Comparison of ENCODE assay signal across 8 mouse cellular contexts in the genomic region with DNA sequence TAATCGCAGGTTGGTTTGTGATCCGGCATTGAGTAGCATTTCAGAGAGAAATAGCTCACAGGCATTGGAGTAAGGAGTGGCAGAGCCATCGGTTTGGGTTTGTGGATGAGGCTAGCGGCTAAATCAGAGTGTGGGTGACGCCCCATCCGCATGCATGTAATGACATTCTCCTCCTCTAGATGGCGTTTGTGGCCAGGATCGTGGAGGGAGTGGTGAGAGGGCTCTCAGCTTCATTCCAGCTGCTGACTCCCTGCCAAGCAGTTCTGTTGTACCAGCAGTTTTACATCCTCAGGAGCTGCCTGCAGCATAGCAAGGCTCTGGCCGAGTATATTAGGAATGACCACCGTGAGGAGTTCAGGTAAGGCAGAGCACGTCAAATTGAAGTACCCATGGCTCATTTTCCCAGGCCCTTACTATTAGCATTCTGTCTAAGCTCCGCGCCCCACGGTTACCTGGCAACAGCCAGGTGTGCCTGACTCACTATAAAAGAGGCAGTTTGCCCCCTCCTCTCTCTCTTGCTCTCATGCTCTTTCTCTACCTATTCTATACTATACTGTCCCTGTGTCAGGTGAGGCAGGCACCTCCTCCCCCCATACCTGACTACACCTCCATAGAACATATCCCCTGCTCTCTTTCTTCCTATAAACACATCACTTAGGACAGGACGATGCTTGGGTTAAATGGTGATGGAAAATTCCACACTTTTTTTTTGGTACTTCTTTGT. TPM values are rescaled to one million over a fixed set of nuclear protein-coding genes. Genes with fewer than 3 reads are reported as not detected.
DNase-seq lines count a peak whose midpoint lies in the region; ATAC-seq and TF ChIP-seq lines count a peak whose summit lies in the region.

No protein-coding gene starts in this region.

- TF ChIP-seq EP300 in heart, adult 2 months (IDR thresholded peaks at IDR 0.05; ENCODE audit: insufficient read depth, low read depth, low read length), result no peak

- DNase-seq in 416B (ENCODE audit: low read depth), result peak; percentile 26
- DNase-seq in adrenal gland, postnatal 14 days, result peak; percentile 86
- peak; percentile 53 to 58 for DNase-seq in heart, adult 2 months
- peak; percentile 80 for DNase-seq in kidney, adult 2 months
- DNase-seq in left cerebral cortex, postnatal 4 days, result peak; percentile 80
- peak; percentile 38 to 73 for DNase-seq in spleen, postnatal 4 days (ENCODE audit: low spot score in 2 of 2)

- no peak overlapping the region for H3K4me3 ChIP-seq in embryonic facial prominence, embryonic 12.5 days
- no peak overlapping the region for H3K4me3 ChIP-seq in heart, adult 2 months
- H3K4me3 ChIP-seq in kidney, adult 2 months (ENCODE audit: insufficient read depth, low read depth, low read length), result no peak overlapping the region
- no peak overlapping the region for H3K4me3 ChIP-seq in midbrain, embryonic 13.5 days (replicated peaks)

- intact Hi-C loops in heart, adult 2 months (cut with DNase I), result loop anchor here (5.0 kb wide), 2 partner anchors 47 to 363 kb away; a partner anchor contains a TSS
- intact Hi-C loops in left cerebral cortex, postnatal 4 days (cut with DNase I), result no loop called here

- H3K27me3 ChIP-seq in embryonic facial prominence, embryonic 12.5 days, result no peaks in the 10 kb centered on the region
- H3K27me3 ChIP-seq in heart, adult 2 months (ENCODE audit: control insufficient read depth, insufficient read depth, low read length), result no peaks in the 10 kb centered on the region
- no peaks in the 10 kb centered on the region for H3K27me3 ChIP-seq in kidney, adult 2 months (replicated peaks; ENCODE audit: control insufficient read depth, insufficient read depth, low read length)
- H3K27me3 ChIP-seq in midbrain, embryonic 13.5 days, result peaks cover 3% of the 10 kb centered on the region; the same call in 1 of the 2 replicates

- no peaks in the 10 kb centered on the region for H3K9me3 ChIP-seq in embryonic facial prominence, embryonic 12.5 days
- H3K9me3 ChIP-seq in midbrain, embryonic 13.5 days, result no peaks in the 10 kb centered on the region

- peak; percentile 79 for TF ChIP-seq CTCF in heart, adult 2 months (IDR thresholded peaks at IDR 0.05)
- TF ChIP-seq CTCF in kidney, adult 2 months (conservative IDR thresholded peaks at IDR 0.05; ENCODE audit: insufficient read depth, insufficient read length, low read depth, low read length), result peak; percentile 91

- ATAC-seq in embryonic facial prominence, embryonic 12.5 days (ENCODE audit: insufficient number of reproducible peaks, insufficient read depth, low FRiP score, low TSS enrichment), result peak; percentile 53; the same call in 1 of the 2 replicates
- ATAC-seq in midbrain, embryonic 13.5 days, result peak; percentile 82

- H3K4me1 ChIP-seq in embryonic facial prominence, embryonic 12.5 days, result 0 out of 2 replicates have a peak, but pooled peaks cover 4% of the 10 kb centered on the region
- H3K4me1 ChIP-seq in heart, adult 2 months (ENCODE audit: control insufficient read depth, insufficient read depth, low read length), result no peaks in the 10 kb centered on the region
- no peaks in the 10 kb centered on the region for H3K4me1 ChIP-seq in kidney, adult 2 months (ENCODE audit: control insufficient read depth, insufficient read depth, low read length)
- no peaks in the 10 kb centered on the region for H3K4me1 ChIP-seq in midbrain, embryonic 13.5 days (replicated peaks)

- no peak for TF ChIP-seq POLR2A in heart, adult 2 months (IDR thresholded peaks at IDR 0.05; ENCODE audit: insufficient read depth, low read depth, low read length)
- TF ChIP-seq POLR2A in kidney, adult 2 months (IDR thresholded peaks at IDR 0.05; ENCODE audit: low read depth, low read length), result no peak

- H3K9ac ChIP-seq in embryonic facial prominence, embryonic 12.5 days, result no peak overlapping the region
- H3K9ac ChIP-seq in heart, adult 2 months (ENCODE audit: low read depth, low read length), result no peak overlapping the region
- H3K9ac ChIP-seq in midbrain, embryonic 13.5 days (replicated peaks), result no peak overlapping the region

- H3K27ac ChIP-seq in embryonic facial prominence, embryonic 12.5 days, result no peak overlapping the region
- H3K27ac ChIP-seq in heart, adult 2 months, result no peak overlapping the region
- H3K27ac ChIP-seq in kidney, adult 2 months (ENCODE audit: insufficient read depth, low read depth, low read length), result no peak overlapping the region
- H3K27ac ChIP-seq in midbrain, embryonic 13.5 days, result no peak overlapping the region

- no peak overlapping the region for H3K4me2 ChIP-seq in embryonic facial prominence, embryonic 12.5 days (replicated peaks)
- H3K4me2 ChIP-seq in midbrain, embryonic 13.5 days (replicated peaks), result no peak overlapping the region

- no peaks in the 10 kb centered on the region for H3K79me2 ChIP-seq in heart, adult 2 months (replicated peaks; ENCODE audit: control insufficient read depth, insufficient read depth, low read length)

- no peaks in the 10 kb centered on the region for H3K36me3 ChIP-seq in embryonic facial prominence, embryonic 12.5 days
- no peaks in the 10 kb centered on the region for H3K36me3 ChIP-seq in heart, adult 2 months (ENCODE audit: control insufficient read depth, insufficient read depth, low read length)
- no peaks in the 10 kb centered on the region for H3K36me3 ChIP-seq in kidney, adult 2 months (ENCODE audit: control insufficient read depth, insufficient read depth, low read length)
- H3K36me3 ChIP-seq in midbrain, embryonic 13.5 days, result no peaks in the 10 kb centered on the region

- WGBS in embryonic facial prominence, embryonic 12.5 days, result 19% methylated on average over 15 of the region's 15 CpGs
- 20% methylated on average over 15 of the region's 15 CpGs for WGBS in heart, adult 2 months
- 18% methylated on average over 15 of the region's 15 CpGs for WGBS in kidney, adult 2 months
- 24% methylated on average over 15 of the region's 15 CpGs for WGBS in midbrain, embryonic 13.5 days

RNA-seq across cellular contexts. Expression of a gene that starts 48.4 kb away (rescaled TPM):
- not detected in 2 replicates for total RNA-seq in adrenal gland, postnatal 14 days (2021)
- 1.4 and 1.6 TPM in 2 replicates for polyA plus RNA-seq in embryonic facial prominence, embryonic 12.5 days (2016; fragmentation: Nextera tagmentation; extraction: Ambion mirVana)
- total RNA-seq in heart, adult 2 months (2021), result not detected
- not detected in 2 replicates for polyA plus RNA-seq in heart, adult 2 months (2012; rRNA removed)
- polyA plus RNA-seq in kidney, adult 2 months (2012; rRNA removed), result 0.02 TPM in 1 of 2 replicates, not detected in the other
- under 1 TPM; 0.32 to 0.93 TPM for total RNA-seq in left cerebral cortex, postnatal 4 days (2021)
- 0.15 and 0.19 TPM in 2 replicates for polyA plus RNA-seq in midbrain, embryonic 13.5 days (2015; fragmentation: Nextera tagmentation; extraction: Ambion mirVana)

RNA-seq across cellular contexts. Expression of a gene that starts 50.0 kb away (rescaled TPM):
- 8.5 and 9.0 TPM in 2 replicates for total RNA-seq in adrenal gland, postnatal 14 days (2021)
- polyA plus RNA-seq in embryonic facial prominence, embryonic 12.5 days (2016; fragmentation: Nextera tagmentation; extraction: Ambion mirVana), result 2.6 and 2.7 TPM in 2 replicates
- total RNA-seq in heart, adult 2 months (2021), result 1 to 10 TPM; 2.0 to 2.2 TPM
- 1.9 and 2.8 TPM in 2 replicates for polyA plus RNA-seq in heart, adult 2 months (2012; rRNA removed)
- 5.2 and 5.5 TPM in 2 replicates for polyA plus RNA-seq in kidney, adult 2 months (2012; rRNA removed)
- 1 to 10 TPM; 6.3 to 6.5 TPM for total RNA-seq in left cerebral cortex, postnatal 4 days (2021)
- 1.8 and 2.2 TPM in 2 replicates for polyA plus RNA-seq in midbrain, embryonic 13.5 days (2015; fragmentation: Nextera tagmentation; extraction: Ambion mirVana)

Comparison
In these comparisons a context has a peak if more than half of its experiments do, and no peak if none do; other contexts are left out.
1. DNase-seq: peak in every context shown above with its lines; median percentile 86 in adrenal gland, postnatal 14 days; 80 in kidney, adult 2 months; 80 in left cerebral cortex, postnatal 4 days; 56 in heart, adult 2 months; 56 in spleen, postnatal 4 days; 26 in 416B.